Mouse (Mus musculus): ENCODE measurements around the gene Ccnl2. TPM values are rescaled to one million over a fixed set of nuclear protein-coding genes. Genes with fewer than 3 reads are reported as not detected.
A peak's percentile ranks its signal among the peaks of the same experiment; 100 is the strongest.

Ccnl2 gene
- polyA plus RNA-seq, 1 experiment from 2014 or later = 97.1 TPM

DNA sequence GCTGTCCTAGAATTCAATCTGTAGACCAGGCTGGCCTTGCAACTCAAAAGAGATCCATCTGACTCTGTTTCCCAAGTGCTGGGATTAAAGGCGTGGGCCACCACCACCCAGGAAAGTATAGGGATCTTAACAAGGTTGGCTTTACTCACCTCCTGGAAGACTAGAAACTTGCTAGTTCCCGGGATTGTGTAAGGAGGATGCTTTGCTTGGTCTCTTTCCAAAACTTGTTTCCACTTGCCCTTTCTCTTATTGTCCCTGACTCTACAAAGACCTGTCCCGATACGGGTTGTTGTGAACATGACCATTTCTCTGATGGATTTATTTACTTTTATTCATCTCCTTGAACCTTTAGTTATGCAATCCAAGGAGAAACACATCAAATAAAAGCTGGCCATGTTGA is 17.6 kb downstream of the Ccnl2 start:
- Histone ChIP-seq H3K4me1 (peaks cover 27% of the 10 kb centered on the region), H3K9ac (no peak overlapping the region), H3K4me3 (no peak overlapping the region), H3K4me2 (no peak overlapping the region), H3K36me3 (peaks cover 49% of the 10 kb centered on the region), H3K27me3 (replicated peaks) (no peaks in the 10 kb centered on the region), H3K27ac (replicated peaks) (no peak overlapping the region), H3K9me3 (no peaks in the 10 kb centered on the region)
- no peak for ATAC-seq (ENCODE audit: extremely low read depth, insufficient number of reproducible peaks, low FRiP score, low TSS enrichment)
- 88% methylated on average over 4 of the region's 4 CpGs for WGBS

- H3K4me3 ChIP-seq = peak overlapping the region; percentile 81
- H3K9me3 ChIP-seq = no peaks in the 10 kb centered on the region
- H3K27me3 ChIP-seq (replicated peaks) = no peaks in the 10 kb centered on the region
- peak overlapping the region; percentile 88; the same call in 1 of the 2 replicates for H3K9ac ChIP-seq
- no peak for ATAC-seq (ENCODE audit: extremely low read depth, insufficient number of reproducible peaks, low FRiP score, low TSS enrichment)
- 53% methylated on average over 8 of the region's 8 CpGs for WGBS
- H3K4me1 ChIP-seq = peaks cover 27% of the 10 kb centered on the region
- peak overlapping the region; percentile 92 for H3K27ac ChIP-seq (replicated peaks)
- H3K4me2 ChIP-seq = peak overlapping the region; percentile 98
- H3K36me3 ChIP-seq = peaks cover 42% of the 10 kb centered on the region
These were observed 18.3 kb downstream of the Ccnl2 start for GRCm38 (mm10) chr4:155830596-155830995.

- Histone ChIP-seq H3K27ac (replicated peaks) (peak within 1 kb of the TSS; percentile 92), H3K4me1 (peaks cover 27% of the 10 kb centered on the region), H3K4me3 (peak within 1 kb of the TSS; percentile 81), H3K9ac (peak within 1 kb of the TSS; percentile 88), H3K36me3 (peaks cover 37% of the 10 kb centered on the region), H3K9me3 (no peaks in the 10 kb centered on the region), H3K27me3 (replicated peaks) (no peaks in the 10 kb centered on the region), H3K4me2 (peak within 1 kb of the TSS; percentile 98)
- WGBS = under 1% methylated on average over 48 of the region's 49 CpGs
- ATAC-seq (ENCODE audit: extremely low read depth, insufficient number of reproducible peaks, low FRiP score, low TSS enrichment) = peak; percentile 87
These were observed 19.0 kb downstream of the Ccnl2 start, which contains the start of gene Aurkaip1 for GRCm38 (mm10) chr4:155831205-155831766. TSS of gene Aurkaip1 (plus strand) at chr4:155831272.

DNA sequence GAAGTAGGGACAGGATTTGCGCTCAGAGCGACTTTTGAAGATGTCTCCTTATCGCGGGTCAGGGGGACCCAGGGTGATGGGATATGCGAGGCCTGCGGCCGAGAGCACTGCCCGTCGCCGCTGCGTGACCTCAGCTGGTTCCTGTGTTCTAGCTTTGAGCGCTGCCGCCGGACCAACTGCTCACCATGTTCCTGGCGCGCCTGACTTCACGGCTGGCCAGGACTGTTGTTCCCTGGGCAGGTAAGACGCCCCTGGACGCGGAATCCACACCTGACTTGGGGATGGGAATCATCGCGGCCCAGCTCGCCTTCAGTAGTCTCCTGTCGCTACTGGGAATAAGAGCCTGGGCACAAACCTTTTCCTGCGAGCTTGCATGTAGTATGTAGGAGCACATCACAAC is 19.5 kb downstream of the Ccnl2 start:
- 2% methylated on average over 25 of the region's 25 CpGs for WGBS
- H3K27ac ChIP-seq (replicated peaks) = peak overlapping the region; percentile 92
- H3K9ac ChIP-seq = peak overlapping the region; percentile 88
- no peaks in the 10 kb centered on the region for H3K9me3 ChIP-seq
- H3K4me1 ChIP-seq = peaks cover 27% of the 10 kb centered on the region
- H3K4me3 ChIP-seq = peak overlapping the region; percentile 81
- ATAC-seq (ENCODE audit: extremely low read depth, insufficient number of reproducible peaks, low FRiP score, low TSS enrichment) = peak; percentile 11
- H3K36me3 ChIP-seq = peaks cover 34% of the 10 kb centered on the region
- no peaks in the 10 kb centered on the region for H3K27me3 ChIP-seq (replicated peaks)
- H3K4me2 ChIP-seq = peak overlapping the region; percentile 98

GRCm38 (mm10) chr4:155832321-155832720 is 20.0 kb downstream of the Ccnl2 start:
- peak overlapping the region; percentile 88 for H3K9ac ChIP-seq
- no peak for ATAC-seq (ENCODE audit: extremely low read depth, insufficient number of reproducible peaks, low FRiP score, low TSS enrichment)
- H3K4me2 ChIP-seq = peak overlapping the region; percentile 98
- H3K36me3 ChIP-seq = peaks cover 29% of the 10 kb centered on the region
- H3K4me3 ChIP-seq = peak overlapping the region; percentile 81
- no peaks in the 10 kb centered on the region for H3K27me3 ChIP-seq (replicated peaks)
- H3K27ac ChIP-seq (replicated peaks) = peak overlapping the region; percentile 92
- H3K4me1 ChIP-seq = peaks cover 31% of the 10 kb centered on the region
- WGBS = 43% methylated on average over 10 of the region's 10 CpGs
- no peaks in the 10 kb centered on the region for H3K9me3 ChIP-seq

- H3K27me3 ChIP-seq (replicated peaks) = no peaks in the 10 kb centered on the region
- H3K9ac ChIP-seq = no peak overlapping the region
- H3K36me3 ChIP-seq = peaks cover 20% of the 10 kb centered on the region
- no peaks in the 10 kb centered on the region for H3K9me3 ChIP-seq
- H3K4me2 ChIP-seq = no peak overlapping the region
- 85% methylated on average over 4 of the region's 4 CpGs for WGBS
- no peak for ATAC-seq (ENCODE audit: extremely low read depth, insufficient number of reproducible peaks, low FRiP score, low TSS enrichment)
- no peak overlapping the region for H3K27ac ChIP-seq (replicated peaks)
- no peak overlapping the region for H3K4me3 ChIP-seq
- peaks cover 40% of the 10 kb centered on the region for H3K4me1 ChIP-seq
These were observed 20.9 kb downstream of the Ccnl2 start for GRCm38 (mm10) chr4:155833234-155833633.

DNA sequence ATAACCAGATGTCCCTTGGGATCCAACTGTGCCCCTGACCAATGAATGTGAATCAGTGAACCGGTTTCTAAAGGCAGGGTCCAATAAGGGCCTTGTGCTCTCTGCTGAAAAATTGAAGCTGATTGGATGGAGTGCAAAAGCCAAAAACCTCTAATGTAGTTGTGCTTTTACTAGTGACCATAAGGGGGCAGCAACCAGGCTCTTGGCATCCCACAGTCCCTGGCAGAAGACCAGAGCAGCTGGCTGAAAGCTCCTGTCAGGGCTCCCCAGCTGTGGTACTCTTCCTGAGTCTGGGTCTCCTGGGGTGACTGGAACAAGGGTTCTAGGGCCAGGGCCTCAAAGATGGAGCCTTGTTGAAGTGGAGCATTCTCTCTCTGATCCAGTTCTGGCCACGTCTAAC is 21.5 kb downstream of the Ccnl2 start:
- no peak overlapping the region for H3K9ac ChIP-seq
- no peak overlapping the region for H3K4me3 ChIP-seq
- peak overlapping the region; percentile 69 for H3K27ac ChIP-seq (replicated peaks)
- 24% methylated on average over 2 of the region's 2 CpGs for WGBS
- peaks cover 46% of the 10 kb centered on the region for H3K4me1 ChIP-seq
- no peaks in the 10 kb centered on the region for H3K9me3 ChIP-seq
- H3K36me3 ChIP-seq = peaks cover 15% of the 10 kb centered on the region
- peak overlapping the region; percentile 2; the same call in 1 of the 2 replicates for H3K4me2 ChIP-seq
- no peaks in the 10 kb centered on the region for H3K27me3 ChIP-seq (replicated peaks)
- ATAC-seq (ENCODE audit: extremely low read depth, insufficient number of reproducible peaks, low FRiP score, low TSS enrichment) = no peak

DNA sequence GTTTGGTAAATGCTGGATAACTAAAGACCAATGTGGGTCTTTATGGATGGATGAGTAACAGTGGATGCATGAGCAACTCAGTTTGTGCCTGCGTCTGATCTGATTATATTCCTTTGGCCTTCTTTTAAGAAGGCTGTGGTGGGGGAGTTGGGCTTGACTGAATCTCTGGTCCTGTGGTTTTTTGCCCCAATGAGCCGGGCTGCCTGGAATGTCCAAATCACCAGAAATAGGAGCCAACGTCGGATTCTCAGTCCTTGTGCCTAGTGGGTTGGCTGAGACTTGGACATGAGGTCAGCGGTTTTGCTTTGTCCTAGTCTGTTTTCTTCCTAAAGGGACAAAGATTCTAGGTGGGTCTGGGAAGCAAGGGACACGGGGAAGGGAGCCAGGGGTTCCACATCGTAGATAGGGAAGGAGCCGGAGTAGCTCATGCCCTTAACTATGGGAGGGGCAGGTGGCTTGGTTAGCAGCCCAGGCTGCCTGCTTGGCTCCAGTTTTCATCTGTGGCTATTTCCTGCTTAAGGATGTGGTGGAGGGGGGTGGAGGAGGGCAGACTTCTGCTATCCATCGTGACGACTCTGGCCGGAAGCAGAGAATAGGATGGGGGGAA is 25.2 kb downstream of the Ccnl2 start:
- Histone ChIP-seq H3K9me3 (no peaks in the 10 kb centered on the region), H3K36me3 (peaks cover 23% of the 10 kb centered on the region), H3K4me2 (peak overlapping the region; percentile 22), H3K27ac (replicated peaks) (peak overlapping the region; percentile 87), H3K27me3 (replicated peaks) (peaks cover 5% of the 10 kb centered on the region; the same call in 1 of the 2 replicates), H3K4me1 (peaks cover 63% of the 10 kb centered on the region), H3K4me3 (no peak overlapping the region), H3K9ac (peak overlapping the region; percentile 48)
- ATAC-seq (ENCODE audit: extremely low read depth, insufficient number of reproducible peaks, low FRiP score, low TSS enrichment) = no peak
- WGBS = 50% methylated on average over 11 of the region's 11 CpGs

DNA sequence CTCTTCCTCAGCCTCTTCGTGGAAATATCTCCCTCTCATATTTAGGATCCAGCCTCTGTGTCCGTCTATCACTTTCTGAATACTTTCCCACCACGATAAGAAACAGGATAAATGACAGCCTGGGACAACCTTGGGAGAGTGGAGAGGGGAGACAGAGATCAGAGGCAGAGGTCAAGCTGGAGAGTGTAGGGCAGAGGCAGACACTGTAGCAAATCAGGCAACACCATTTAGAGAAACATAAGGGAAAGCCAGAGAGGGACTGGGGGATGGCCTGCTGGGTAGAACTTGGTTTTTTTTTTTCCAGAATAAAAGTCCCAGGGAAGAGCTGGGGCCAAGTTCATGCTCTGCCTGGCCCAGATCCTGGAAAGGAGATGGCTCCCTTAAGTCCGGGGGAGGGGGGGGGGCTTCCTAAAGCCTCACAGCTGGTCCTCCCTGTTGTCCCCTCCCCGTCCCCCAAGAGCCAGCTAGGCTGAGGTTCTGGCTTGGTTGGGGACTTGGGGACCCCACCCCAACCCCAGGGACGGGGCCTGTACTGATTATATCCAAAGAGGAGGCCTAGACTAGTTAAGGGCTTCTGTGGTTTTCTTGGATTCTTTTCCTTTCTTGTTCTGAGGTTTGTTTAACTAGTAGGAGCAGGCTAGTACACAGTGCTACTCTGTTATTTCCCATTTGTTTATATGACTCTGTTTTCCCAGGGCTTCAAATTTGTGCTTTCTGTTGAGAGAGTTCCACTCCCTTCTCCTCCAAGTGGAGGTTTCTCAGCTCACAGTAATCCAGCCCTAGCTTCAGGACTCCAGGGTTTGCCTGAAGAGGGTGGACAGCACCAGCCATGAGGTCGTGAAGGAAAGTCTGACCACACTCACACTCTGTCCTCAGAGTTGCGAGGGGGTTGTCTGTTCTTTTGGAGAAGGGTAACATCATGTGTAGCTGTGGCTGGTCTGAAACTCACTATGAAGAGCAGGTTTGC is 26.2 kb downstream of the Ccnl2 start:
- no peak for ATAC-seq (ENCODE audit: extremely low read depth, insufficient number of reproducible peaks, low FRiP score, low TSS enrichment)
- Histone ChIP-seq H3K9ac (peak overlapping the region; percentile 83; the same call in 1 of the 2 replicates), H3K27me3 (replicated peaks) (peaks cover 5% of the 10 kb centered on the region; the same call in 1 of the 2 replicates), H3K4me2 (peak overlapping the region; percentile 86), H3K27ac (replicated peaks) (peak overlapping the region; percentile 87), H3K4me3 (no peak overlapping the region), H3K9me3 (no peaks in the 10 kb centered on the region), H3K36me3 (peaks cover 23% of the 10 kb centered on the region), H3K4me1 (peaks cover 58% of the 10 kb centered on the region)
- WGBS = 40% methylated on average over 8 of the region's 8 CpGs

- H3K9ac ChIP-seq = peak within 1 kb of the TSS; percentile 83
- peak; percentile 83 for ATAC-seq (ENCODE audit: extremely low read depth, insufficient number of reproducible peaks, low FRiP score, low TSS enrichment)
- peak within 1 kb of the TSS; percentile 86 for H3K4me2 ChIP-seq
- H3K4me3 ChIP-seq = peak within 1 kb of the TSS; percentile 60
- H3K4me1 ChIP-seq = peaks cover 49% of the 10 kb centered on the region
- H3K9me3 ChIP-seq = no peaks in the 10 kb centered on the region
- peaks cover 5% of the 10 kb centered on the region; the same call in 1 of the 2 replicates for H3K27me3 ChIP-seq (replicated peaks)
- 4% methylated on average over 16 of the region's 16 CpGs for WGBS
- H3K36me3 ChIP-seq = peaks cover 30% of the 10 kb centered on the region
- peak within 1 kb of the TSS; percentile 87 for H3K27ac ChIP-seq (replicated peaks)
These were observed 27.2 kb downstream of the Ccnl2 start, which contains the start of gene Mxra8 for GRCm38 (mm10) chr4:155839483-155839910. TSS of gene Mxra8 (plus strand) at chr4:155839680.
